In genomic region chr6:136852762-136853161, GRCm38 (mm10) we compare ENCODE assay signal across 10 mouse cellular contexts. TPM values are rescaled to one million over a fixed set of nuclear protein-coding genes. Genes with fewer than 3 reads are reported as not detected.
DNase-seq lines count a peak whose midpoint lies in the region; ATAC-seq lines count a peak whose summit lies in the region.
"Had no signal": no experiment of that assay in that cellular context is flagged by ENCODE, and none has a peak within 500 bp of the region (broad histone marks: within the 10 kb centered on the region; RNA-seq: fewer than 3 reads in every experiment).

No protein-coding gene starts in this region.

- no peak overlapping the region for H3K9ac ChIP-seq in hindbrain, embryonic 11.5 days (ENCODE audit: low read depth, low read length)
- H3K9ac ChIP-seq in hindbrain, embryonic 16.5 days (ENCODE audit: low read depth, low read length), result no peak overlapping the region

- no peaks in the 10 kb centered on the region for H3K27me3 ChIP-seq in hindbrain, embryonic 11.5 days (ENCODE audit: control insufficient read depth, insufficient read depth, low read length)
- H3K27me3 ChIP-seq in hindbrain, embryonic 16.5 days (replicated peaks; ENCODE audit: control insufficient read depth, insufficient read depth, low read length), result no peaks in the 10 kb centered on the region
- H3K27me3 ChIP-seq: Patski had no signal

- no peak overlapping the region for H3K4me2 ChIP-seq in hindbrain, embryonic 11.5 days (replicated peaks; ENCODE audit: low read depth, low read length)
- H3K4me2 ChIP-seq in hindbrain, embryonic 16.5 days (ENCODE audit: low read length), result no peak overlapping the region

- no peak for ATAC-seq in hindbrain, embryonic 11.5 days (ENCODE audit: low FRiP score)
- no peak for ATAC-seq in hindbrain, embryonic 16.5 days
- peak; percentile 23; the same call in 1 of the 2 replicates for ATAC-seq in neutrophil, adult 5-6 weeks (ENCODE audit: extremely low read depth, insufficient number of reproducible peaks, low FRiP score, poor library complexity, severe bottlenecking)
- ATAC-seq: Patski had no signal

- no peak overlapping the region for H3K4me3 ChIP-seq in hindbrain, embryonic 11.5 days (ENCODE audit: low read depth, low read length)
- no peak overlapping the region for H3K4me3 ChIP-seq in hindbrain, embryonic 16.5 days (ENCODE audit: low read length)

- DNase-seq in hindbrain, embryonic 11.5 days (ENCODE audit: low spot score), result peak; percentile 33
- DNase-seq in embryo, embryonic 9.5 days (ENCODE audit: extremely low spot score), result peak; percentile 28
- peak; percentile 50 for DNase-seq in kidney, postnatal 14 days
- DNase-seq in left cerebral cortex, adult 11 months (ENCODE audit: low spot score), result no peak
- no peak for DNase-seq in adrenal gland, adult 8-10 months
- no peak for DNase-seq in lung, postnatal 10 days

- H3K36me3 ChIP-seq in hindbrain, embryonic 11.5 days (ENCODE audit: control insufficient read depth, insufficient read depth, low read length), result no peaks in the 10 kb centered on the region
- no peaks in the 10 kb centered on the region for H3K36me3 ChIP-seq in hindbrain, embryonic 16.5 days (ENCODE audit: control insufficient read depth, insufficient read depth, low read length)

- no peak overlapping the region for H3K27ac ChIP-seq in hindbrain, embryonic 11.5 days (ENCODE audit: low read depth, low read length)
- H3K27ac ChIP-seq in hindbrain, embryonic 16.5 days (ENCODE audit: low read depth, low read length), result no peak overlapping the region

- H3K9me3 ChIP-seq in hindbrain, embryonic 11.5 days (ENCODE audit: control insufficient read depth, low read length), result no peaks in the 10 kb centered on the region
- H3K9me3 ChIP-seq in hindbrain, embryonic 16.5 days (ENCODE audit: control insufficient read depth, low read length), result no peaks in the 10 kb centered on the region

- H3K4me1 ChIP-seq in hindbrain, embryonic 11.5 days (replicated peaks; ENCODE audit: control insufficient read depth, insufficient read depth, low read length), result no peaks in the 10 kb centered on the region
- H3K4me1 ChIP-seq in hindbrain, embryonic 16.5 days (ENCODE audit: control insufficient read depth, insufficient read depth, low read depth, low read length), result no peaks in the 10 kb centered on the region

- WGBS in hindbrain, embryonic 11.5 days, result 69% methylated on average over 3 of the region's 3 CpGs
- 60% methylated on average over 3 of the region's 3 CpGs for WGBS in hindbrain, embryonic 16.5 days

RNA-seq across cellular contexts. Expression of gene Art4, which starts 4.8 kb away (rescaled TPM):
- polyA plus RNA-seq in hindbrain, embryonic 11.5 days (2014; fragmentation: Nextera tagmentation; extraction: Ambion mirVana), result 0.52 and 0.90 TPM in 2 replicates
- polyA plus RNA-seq in hindbrain, embryonic 16.5 days (2015; fragmentation: Nextera tagmentation; extraction: Ambion mirVana), result 0.16 and 0.23 TPM in 2 replicates
- total RNA-seq in neutrophil, adult 5-6 weeks (2017), result 1.9 and 2.8 TPM in 2 replicates
- total RNA-seq in adrenal gland, adult 8-10 months (2022), result 1 to 10 TPM; 5.3 to 7.9 (median 7.2) TPM
- total RNA-seq: layer of hippocampus, postnatal 14 days had no signal
- polyA plus RNA-seq: Patski had no signal

RNA-seq across cellular contexts. Expression of gene Smco3, which starts 17.5 kb away (rescaled TPM):
- 0.63 TPM in 1 of 2 replicates, not detected in the other for polyA plus RNA-seq in hindbrain, embryonic 11.5 days (2014; fragmentation: Nextera tagmentation; extraction: Ambion mirVana)
- 2.2 TPM in 2 replicates for polyA plus RNA-seq in hindbrain, embryonic 16.5 days (2015; fragmentation: Nextera tagmentation; extraction: Ambion mirVana)
- 0.35 TPM in 1 of 2 replicates, not detected in the other for total RNA-seq in neutrophil, adult 5-6 weeks (2017)
- total RNA-seq in adrenal gland, adult 8-10 months (2022), result under 1 TPM in 2 of 4 experiments, not detected in 2; 0.23 to 0.28 TPM

RNA-seq across cellular contexts. Expression of gene Mgp, which starts 22.9 kb away (rescaled TPM):
- polyA plus RNA-seq in hindbrain, embryonic 11.5 days (2014; fragmentation: Nextera tagmentation; extraction: Ambion mirVana), result 4.7 and 8.3 TPM in 2 replicates
- polyA plus RNA-seq in hindbrain, embryonic 16.5 days (2015; fragmentation: Nextera tagmentation; extraction: Ambion mirVana), result 28.6 and 31.5 TPM in 2 replicates
- not detected in 2 replicates for total RNA-seq in neutrophil, adult 5-6 weeks (2017)
- total RNA-seq in adrenal gland, adult 8-10 months (2022), result 100 to 1,000 TPM; 174 to 284 (median 210) TPM

RNA-seq across cellular contexts. Expression of gene Wbp11, which starts 24.7 kb away (rescaled TPM):
- 116 and 130 TPM in 2 replicates for polyA plus RNA-seq in hindbrain, embryonic 11.5 days (2014; fragmentation: Nextera tagmentation; extraction: Ambion mirVana)
- 65.6 and 78.1 TPM in 2 replicates for polyA plus RNA-seq in hindbrain, embryonic 16.5 days (2015; fragmentation: Nextera tagmentation; extraction: Ambion mirVana)
- 90.1 and 103 TPM in 2 replicates for total RNA-seq in neutrophil, adult 5-6 weeks (2017)
- total RNA-seq in adrenal gland, adult 8-10 months (2022), result 100 to 1,000 TPM in 1 of 4 experiments, 10 to 100 TPM in 3; 75.0 to 108 (median 79.2) TPM

RNA-seq across cellular contexts. Expression of gene BC049715, which starts 25.3 kb away (rescaled TPM):
- polyA plus RNA-seq in hindbrain, embryonic 11.5 days (2014; fragmentation: Nextera tagmentation; extraction: Ambion mirVana), result 0.90 and 2.3 TPM in 2 replicates
- polyA plus RNA-seq in hindbrain, embryonic 16.5 days (2015; fragmentation: Nextera tagmentation; extraction: Ambion mirVana), result 1.0 and 1.3 TPM in 2 replicates
- total RNA-seq in neutrophil, adult 5-6 weeks (2017), result 4.2 and 6.3 TPM in 2 replicates
- total RNA-seq in adrenal gland, adult 8-10 months (2022), result 1 to 10 TPM in 1 of 4 experiments, under 1 TPM in 3; 0.51 to 1.3 (median 0.97) TPM

Comparison
In these comparisons a context has a peak if more than half of its experiments do, and no peak if none do; other contexts are left out.
1. DNase-seq: peak in hindbrain, embryonic 11.5 days (single experiment), embryo, embryonic 9.5 days (single experiment) and kidney, postnatal 14 days (single experiment); none in left cerebral cortex, adult 11 months (single experiment), adrenal gland, adult 8-10 months (single experiment) and lung, postnatal 10 days (single experiment).
2. RNA of gene Mgp, which starts 22.9 kb away (total RNA-seq): 174 to 284 TPM in adrenal gland, adult 8-10 months; not detected in neutrophil, adult 5-6 weeks; every median in the first group is over 100 times any median in the second.